Mouse (Mus musculus) brain, embryonic 14.5 days (tissue): ENCODE measurements at regions not wholly inside any gene's neighbourhood (a gene's known extent, or its start where the extent isn't known, plus 50 kb on each side); places are given as distances from the start of the nearest gene placed in this dataset.

Source experiments
- CTCF ChIP-seq: fragments of 200-500 bp; IDR thresholded peaks from 2 replicates; pipeline ENCODE4 v1.5.1; 2012; ENCODE audit warnings: inconsistent platforms, mild to moderate bottlenecking, moderate library complexity, borderline replicate concordance; ENCODE audit not compliant: insufficient read depth, insufficient read length; ENCODE audit errors: extremely low read depth
- POLR2A ChIP-seq: fragments of 200-500 bp; IDR thresholded peaks from 2 replicates; pipeline ENCODE4 v1.6.1; 2012; ENCODE audit warnings: mild to moderate bottlenecking, inconsistent platforms, borderline replicate concordance; ENCODE audit not compliant: poor library complexity, insufficient read depth, insufficient read length, severe bottlenecking; ENCODE audit errors: extremely low read depth

DNA sequence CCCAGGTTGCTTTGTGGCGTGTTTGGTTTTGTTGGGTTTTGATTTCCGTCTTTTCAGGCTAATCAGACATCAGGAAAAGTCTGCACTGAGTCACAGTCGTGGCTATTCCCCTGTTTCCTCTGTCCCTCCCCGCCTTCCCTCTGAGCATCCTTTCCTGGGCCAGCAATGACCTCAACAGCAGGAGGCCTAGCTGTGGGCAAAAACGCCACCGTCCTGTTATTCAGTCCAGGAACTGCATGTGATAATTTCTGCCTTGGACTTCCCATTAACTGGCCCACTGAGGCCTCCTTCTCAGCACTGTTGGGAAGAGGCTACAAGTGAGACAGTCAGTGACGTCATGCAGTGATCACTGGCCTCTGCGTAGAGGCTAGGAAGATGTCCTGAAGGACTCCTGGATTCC, 1212.0 kb upstream of the A1bg start:
- TF ChIP-seq CTCF (no peak), POLR2A (no peak)
